Comparison of ENCODE assay signal across 15 mouse cellular contexts in genomic region chr3:103787225-103787624, GRCm38 (mm10). TPM values are rescaled to one million over a fixed set of nuclear protein-coding genes. Genes with fewer than 3 reads are reported as not detected.
A peak's percentile ranks its signal among the peaks of the same experiment; 100 is the strongest.
DNase-seq lines count a peak whose midpoint lies in the region; ATAC-seq and TF ChIP-seq lines count a peak whose summit lies in the region.
"Had no signal": no experiment of that assay in that cellular context is flagged by ENCODE, and none has a peak within 500 bp of the region (broad histone marks: within the 10 kb centered on the region; RNA-seq: fewer than 3 reads in every experiment).

No protein-coding gene starts in this region.

- no peak for TF ChIP-seq EP300 in liver, embryonic 14.5 days (IDR thresholded peaks at IDR 0.05; ENCODE audit: low read depth)

- 0 out of 2 replicates have a peak overlapping the region, but pooled peaks have one; percentile 20 for H3K27ac ChIP-seq in kidney, embryonic 15.5 days
- H3K27ac ChIP-seq in liver, embryonic 14.5 days = peak overlapping the region; percentile 40; the same call in 1 of the 2 replicates
- H3K27ac ChIP-seq: limb, embryonic 13.5 days had no signal

- no peak overlapping the region for H3K4me2 ChIP-seq in kidney, embryonic 15.5 days
- H3K4me2 ChIP-seq in liver, embryonic 14.5 days (ENCODE audit: low read depth) = peak overlapping the region; percentile 49
- H3K4me2 ChIP-seq: limb, embryonic 13.5 days had no signal

- no peak overlapping the region for H3K9ac ChIP-seq in kidney, embryonic 15.5 days
- no peak overlapping the region for H3K9ac ChIP-seq in liver, embryonic 14.5 days (replicated peaks)
- H3K9ac ChIP-seq: limb, embryonic 13.5 days had no signal

- no peak overlapping the region for H3K4me3 ChIP-seq in kidney, embryonic 15.5 days (replicated peaks)
- peak overlapping the region in 1 of 2 experiments; percentile 25; a peak in 2 of 4 replicates for H3K4me3 ChIP-seq in liver, embryonic 14.5 days (ENCODE audit: insufficient read depth in 1 of 2, low read depth in 2 of 2, low read length in 2 of 2)
- H3K4me3 ChIP-seq: limb, embryonic 13.5 days had no signal

- no peak for TF ChIP-seq CTCF in liver, embryonic 14.5 days (IDR thresholded peaks at IDR 0.05; ENCODE audit: low read depth)

- H3K9me3 ChIP-seq in kidney, embryonic 15.5 days (replicated peaks) = no peaks in the 10 kb centered on the region
- no peaks in the 10 kb centered on the region for H3K9me3 ChIP-seq in liver, embryonic 14.5 days (ENCODE audit: control insufficient read depth, low read length)
- H3K9me3 ChIP-seq: limb, embryonic 13.5 days had no signal

- WGBS in kidney, embryonic 15.5 days = 59% methylated on average over 7 of the region's 7 CpGs
- WGBS in liver, embryonic 14.5 days (ENCODE audit: insufficient replicate concordance) = 40% methylated on average over 7 of the region's 7 CpGs

- ATAC-seq in kidney, embryonic 15.5 days (replicated peaks; ENCODE audit: low FRiP score) = no peak
- no peak for ATAC-seq in liver, embryonic 14.5 days (ENCODE audit: insufficient read depth)
- ATAC-seq in megakaryocyte progenitor cell, adult 5-6 weeks (replicated peaks; ENCODE audit: poor library complexity) = peak; percentile 37

- no peaks in the 10 kb centered on the region for H3K36me3 ChIP-seq in kidney, embryonic 15.5 days
- peaks cover 2% of the 10 kb centered on the region; the same call in 1 of the 2 replicates for H3K36me3 ChIP-seq in liver, embryonic 14.5 days (replicated peaks; ENCODE audit: control insufficient read depth, insufficient read depth, low read depth)
- H3K36me3 ChIP-seq: limb, embryonic 13.5 days had no signal

- DNase-seq in adrenal gland, postnatal 14 days = peak; percentile 37
- no peak for DNase-seq in adrenal gland, adult 2 months
- DNase-seq in kidney, adult 9 months = no peak
- DNase-seq in liver, embryonic 14.5 days (ENCODE audit: low read depth in 3 of 3, low spot score in 3 of 3) = no peak
- no peak for DNase-seq in thymus, postnatal 14 days
- no peak for DNase-seq in frontal cortex, postnatal 14 days (ENCODE audit: low spot score in 2 of 2)
- DNase-seq: cerebellum, adult 18-20 months; kidney, adult 8-10 months; layer of hippocampus, adult 9-11 months; right cerebral cortex, postnatal 25 days; thymus, adult 18-20 months had no signal

- peaks cover 38% of the 10 kb centered on the region for H3K4me1 ChIP-seq in kidney, embryonic 15.5 days
- peaks cover 39 to 47% of the 10 kb centered on the region in 2 experiments for H3K4me1 ChIP-seq in liver, embryonic 14.5 days (replicated peaks; ENCODE audit: control insufficient read depth in 2 of 2, insufficient read depth in 2 of 2, low read length in 1 of 2)

- H3K27me3 ChIP-seq in kidney, embryonic 15.5 days = no peaks in the 10 kb centered on the region
- H3K27me3 ChIP-seq in liver, embryonic 14.5 days (ENCODE audit: control insufficient read depth, insufficient read depth, low read length) = no peaks in the 10 kb centered on the region
- H3K27me3 ChIP-seq: limb, embryonic 13.5 days had no signal

RNA-seq across cellular contexts. Expression of gene Hipk1, which starts 4.1 kb away (rescaled TPM):
- total RNA-seq in adrenal gland, postnatal 14 days (2021) = 149 and 198 TPM in 2 replicates
- total RNA-seq in adrenal gland, adult 2 months (2021) = 100 to 1,000 TPM; 131 to 139 TPM
- 83.4 and 88.1 TPM in 2 replicates for polyA plus RNA-seq in adrenal gland, adult 2 months (2012; rRNA removed)
- polyA plus RNA-seq in kidney, embryonic 15.5 days (2015; fragmentation: Nextera tagmentation; extraction: Ambion mirVana) = 10.6 and 11.0 TPM in 2 replicates
- 22.4 and 22.7 TPM in 2 replicates for polyA plus RNA-seq in liver, embryonic 14.5 days (2012; rRNA removed)
- 17.1 and 18.9 TPM in 2 replicates for polyA plus RNA-seq in liver, embryonic 14.5 days (2014; fragmentation: Nextera tagmentation; extraction: Ambion mirVana)
- 141 and 146 TPM in 2 replicates for total RNA-seq in megakaryocyte progenitor cell, adult 5-6 weeks (2015)
- total RNA-seq in megakaryocyte progenitor cell, adult 5-6 weeks (2017) = 68.5 and 76.9 TPM in 2 replicates

RNA-seq across cellular contexts. Expression of gene Dclre1b, which starts 22.0 kb away (rescaled TPM):
- 16.6 and 21.9 TPM in 2 replicates for total RNA-seq in adrenal gland, postnatal 14 days (2021)
- total RNA-seq in adrenal gland, adult 2 months (2021) = 10 to 100 TPM; 17.4 to 20.0 TPM
- polyA plus RNA-seq in adrenal gland, adult 2 months (2012; rRNA removed) = 13.0 and 17.5 TPM in 2 replicates
- 25.1 and 28.3 TPM in 2 replicates for polyA plus RNA-seq in kidney, embryonic 15.5 days (2015; fragmentation: Nextera tagmentation; extraction: Ambion mirVana)
- 9.7 and 11.5 TPM in 2 replicates for polyA plus RNA-seq in liver, embryonic 14.5 days (2012; rRNA removed)
- 24.9 and 27.4 TPM in 2 replicates for polyA plus RNA-seq in liver, embryonic 14.5 days (2014; fragmentation: Nextera tagmentation; extraction: Ambion mirVana)
- total RNA-seq in megakaryocyte progenitor cell, adult 5-6 weeks (2015) = 21.4 and 23.9 TPM in 2 replicates
- total RNA-seq in megakaryocyte progenitor cell, adult 5-6 weeks (2017) = 15.4 and 18.5 TPM in 2 replicates

RNA-seq across cellular contexts. Expression of gene Ap4b1, which starts 22.1 kb away (rescaled TPM):
- 17.2 and 29.1 TPM in 2 replicates for total RNA-seq in adrenal gland, postnatal 14 days (2021)
- total RNA-seq in adrenal gland, adult 2 months (2021) = 10 to 100 TPM; 13.7 to 23.7 TPM
- polyA plus RNA-seq in adrenal gland, adult 2 months (2012; rRNA removed) = 6.7 and 7.2 TPM in 2 replicates
- 18.9 and 19.6 TPM in 2 replicates for polyA plus RNA-seq in kidney, embryonic 15.5 days (2015; fragmentation: Nextera tagmentation; extraction: Ambion mirVana)
- polyA plus RNA-seq in liver, embryonic 14.5 days (2012; rRNA removed) = 11.0 and 11.4 TPM in 2 replicates
- 12.8 and 15.3 TPM in 2 replicates for polyA plus RNA-seq in liver, embryonic 14.5 days (2014; fragmentation: Nextera tagmentation; extraction: Ambion mirVana)
- 17.5 and 18.1 TPM in 2 replicates for total RNA-seq in megakaryocyte progenitor cell, adult 5-6 weeks (2015)
- total RNA-seq in megakaryocyte progenitor cell, adult 5-6 weeks (2017) = 17.9 and 20.7 TPM in 2 replicates

RNA-seq across cellular contexts. Expression of gene Gm43064, which starts 22.1 kb away (rescaled TPM):
- 0.23 TPM in 1 of 2 replicates, not detected in the other for total RNA-seq in adrenal gland, postnatal 14 days (2021)
- under 1 TPM; 0.38 to 0.49 TPM for total RNA-seq in adrenal gland, adult 2 months (2021)
- polyA plus RNA-seq in adrenal gland, adult 2 months (2012; rRNA removed) = not detected in 2 replicates
- 0.27 and 0.30 TPM in 2 replicates for polyA plus RNA-seq in kidney, embryonic 15.5 days (2015; fragmentation: Nextera tagmentation; extraction: Ambion mirVana)
- polyA plus RNA-seq in liver, embryonic 14.5 days (2012; rRNA removed) = 0.48 and 1.6 TPM in 2 replicates
- polyA plus RNA-seq in liver, embryonic 14.5 days (2014; fragmentation: Nextera tagmentation; extraction: Ambion mirVana) = 0.10 and 0.34 TPM in 2 replicates
- 0.64 TPM in 1 of 2 replicates, not detected in the other for total RNA-seq in megakaryocyte progenitor cell, adult 5-6 weeks (2015)
- not detected in 2 replicates for total RNA-seq in megakaryocyte progenitor cell, adult 5-6 weeks (2017)

RNA-seq across cellular contexts. Expression of gene Bcl2l15, which starts 45.2 kb away (rescaled TPM):
- 0.52 and 0.56 TPM in 2 replicates for total RNA-seq in adrenal gland, postnatal 14 days (2021)
- not detected for total RNA-seq in adrenal gland, adult 2 months (2021)
- not detected in 2 replicates for polyA plus RNA-seq in adrenal gland, adult 2 months (2012; rRNA removed)
- polyA plus RNA-seq in kidney, embryonic 15.5 days (2015; fragmentation: Nextera tagmentation; extraction: Ambion mirVana) = 0.14 and 0.17 TPM in 2 replicates
- 2.0 and 3.2 TPM in 2 replicates for polyA plus RNA-seq in liver, embryonic 14.5 days (2012; rRNA removed)
- polyA plus RNA-seq in liver, embryonic 14.5 days (2014; fragmentation: Nextera tagmentation; extraction: Ambion mirVana) = 1.5 and 1.7 TPM in 2 replicates
- total RNA-seq in megakaryocyte progenitor cell, adult 5-6 weeks (2015) = 0.51 and 1.9 TPM in 2 replicates
- total RNA-seq in megakaryocyte progenitor cell, adult 5-6 weeks (2017) = 0.20 and 1.9 TPM in 2 replicates
- total RNA-seq: MEL had no signal
